Mouse (Mus musculus) forebrain, postnatal 0 days (tissue): ENCODE measurements around the gene Gm10666. TPM values are rescaled to one million over a fixed set of nuclear protein-coding genes. Genes with fewer than 3 reads are reported as not detected.
"Not testable (repeated sequence)": the region's sequence is repeated elsewhere in the genome, so short reads cannot be mapped to it uniquely, and the experiment has no call there.

ENCODE experiments used
- ATAC-seq: fragments of 200-750 bp; cut with Nextera tagmentation; 2 replicates; pipeline ENCODE4 v1.8.0; 2017; ENCODE audit warnings: mild to moderate bottlenecking, moderate library complexity
- DNase-seq: peaks from one replicate; pipeline ENCODE4 v3.0.0-alpha.2; 2015
- H3K27ac ChIP-seq: fragments of 300-500 bp; sonication (generic); 2 replicates; pipeline ENCODE4 v1.5.1; 2014; ENCODE audit warnings: low read depth, mild to moderate bottlenecking, antibody characterized with exemption, low read length, moderate library complexity, mixed read lengths
- H3K27me3 ChIP-seq: fragments of 300-500 bp; sonication (generic); 2 replicates; pipeline ENCODE4 v1.6.1; 2014; ENCODE audit warnings: mild to moderate bottlenecking, low read length, mixed read lengths; ENCODE audit not compliant: insufficient read depth
- H3K36me3 ChIP-seq: fragments of 300-500 bp; sonication (generic); 2 replicates; pipeline ENCODE4 v1.6.1; 2014; ENCODE audit warnings: mild to moderate bottlenecking, moderate library complexity; ENCODE audit not compliant: insufficient read depth
- H3K4me1 ChIP-seq: fragments of 300-500 bp; sonication (generic); 2 replicates; pipeline ENCODE4 v1.6.1; 2014; ENCODE audit warnings: antibody characterized with exemption; ENCODE audit not compliant: insufficient read depth
- H3K4me2 ChIP-seq: fragments of 300-500 bp; sonication (generic); 2 replicates; pipeline ENCODE4 v1.6.1; 2014; ENCODE audit warnings: low read depth, mild to moderate bottlenecking, moderate library complexity
- H3K4me3 ChIP-seq: fragments of 300-500 bp; sonication (generic); 2 replicates; pipeline ENCODE4 v1.5.1; 2014; ENCODE audit warnings: low read depth, low read length, mixed read lengths
- H3K9ac ChIP-seq: fragments of 300-500 bp; sonication (generic); 2 replicates; pipeline ENCODE4 v1.6.1; 2014; ENCODE audit warnings: mild to moderate bottlenecking
- H3K9me3 ChIP-seq: fragments of 300-500 bp; sonication (generic); 2 replicates; pipeline ENCODE4 v1.6.1; 2016; ENCODE audit warnings: low read length
- WGBS: fragments of 180-500 bp; shearing (Covaris S2); extraction: QIAGEN DNeasy Blood & Tissue Kit; methylation state at CpG from one replicate; pipeline ENCODE4 v1.1.7; 2014; 5-methylcytosine and 5-hydroxymethylcytosine counted together
- polyA plus RNA-seq: library from polyadenylated mRNA; unstranded; fragments of >200 nt; fragmentation: Nextera tagmentation; extraction: Ambion mirVana; gene quantifications from 2 replicates; pipeline ENCODE4 v1.2.1, GENCODE M21; 2015
- total RNA-seq: library from RNA; depleted of rRNA; stranded (reverse); fragments of >200 nt; gene quantifications from 2 replicates; pipeline ENCODE4 v1.2.3, GENCODE M21; 2014; rRNA removed

Gene Gm10666
- total RNA-seq: not detected in 2 replicates
- polyA plus RNA-seq: not detected in 2 replicates

GRCm38 (mm10) chr7:22134641-22135040 lies at the start of gene Gm10666:
Gene Gm10666, minus strand, starts transcription at chr7:22134741.
- DNase-seq, H3K9ac ChIP-seq, H3K9me3 ChIP-seq, H3K36me3 ChIP-seq, H3K27me3 ChIP-seq, H3K4me2 ChIP-seq, H3K4me1 ChIP-seq, ATAC-seq, H3K4me3 ChIP-seq, H3K27ac ChIP-seq: not testable (repeated sequence)
- no CpG with 5 or more reads among the region's 5 CpGs for WGBS

- not testable (repeated sequence) for H3K27me3 ChIP-seq, H3K4me2 ChIP-seq, ATAC-seq, H3K9ac ChIP-seq, H3K27ac ChIP-seq, H3K4me1 ChIP-seq, DNase-seq, H3K4me3 ChIP-seq, H3K36me3 ChIP-seq, H3K9me3 ChIP-seq
- WGBS: no CpG with 5 or more reads among the region's 3 CpGs
Measured at GRCm38 (mm10) chr7:22163935-22164334, 29.4 kb upstream of the Gm10666 start, which contains the start of gene Vmn1r142. Gene Vmn1r142, minus strand, starts transcription at chr7:22164035.

- H3K36me3 ChIP-seq, H3K4me2 ChIP-seq, H3K27ac ChIP-seq, H3K4me3 ChIP-seq, DNase-seq, ATAC-seq, H3K27me3 ChIP-seq, H3K4me1 ChIP-seq, H3K9me3 ChIP-seq, H3K9ac ChIP-seq: not testable (repeated sequence)
- WGBS: no CpG with 5 or more reads among the region's 2 CpGs
Measured at GRCm38 (mm10) chr7:22118145-22118544, 16.4 kb downstream of the Gm10666 start, which contains the start of gene Gm16451. Gene Gm16451, minus strand, starts transcription at chr7:22118245.

Other genes with a start within 250 kb of the Gm10666 start
- gene Gm5891, start 213.4 kb downstream of the Gm10666 start, total RNA-seq: not detected in 2 replicates
- not detected in 2 replicates for gene Gm5891, start 213.4 kb downstream of the Gm10666 start, polyA plus RNA-seq
- not detected in 2 replicates for gene Vmn1r137, start 140.2 kb downstream of the Gm10666 start, total RNA-seq
- gene Vmn1r137, start 140.2 kb downstream of the Gm10666 start, polyA plus RNA-seq: not detected in 2 replicates
- gene Vmn1r138, start 105.8 kb downstream of the Gm10666 start, total RNA-seq: not detected in 2 replicates
- not detected in 2 replicates for gene Vmn1r138, start 105.8 kb downstream of the Gm10666 start, polyA plus RNA-seq
- gene Gm6176, start 78.4 kb downstream of the Gm10666 start, total RNA-seq: not detected in 2 replicates
- gene Gm6176, start 78.4 kb downstream of the Gm10666 start, polyA plus RNA-seq: not detected in 2 replicates
- gene Vmn1r139, start 65.7 kb downstream of the Gm10666 start, total RNA-seq: not detected in 2 replicates
- gene Vmn1r139, start 65.7 kb downstream of the Gm10666 start, polyA plus RNA-seq: not detected in 2 replicates
- gene Gm16451, start 16.5 kb downstream of the Gm10666 start, total RNA-seq: not detected in 2 replicates
- gene Gm16451, start 16.5 kb downstream of the Gm10666 start, polyA plus RNA-seq: not detected in 2 replicates
- not detected in 2 replicates for gene Vmn1r142, start 29.3 kb upstream of the Gm10666 start, total RNA-seq
- gene Vmn1r142, start 29.3 kb upstream of the Gm10666 start, polyA plus RNA-seq: not detected in 2 replicates
- not detected in 2 replicates for gene Vmn1r143, start 54.6 kb upstream of the Gm10666 start, total RNA-seq
- gene Vmn1r143, start 54.6 kb upstream of the Gm10666 start, polyA plus RNA-seq: not detected in 2 replicates
- gene Gm8653, start 66.5 kb upstream of the Gm10666 start, total RNA-seq: not detected in 2 replicates
- not detected in 2 replicates for gene Gm8653, start 66.5 kb upstream of the Gm10666 start, polyA plus RNA-seq
- not detected in 2 replicates for gene Gm8453, start 94.7 kb upstream of the Gm10666 start, total RNA-seq
- gene Gm8453, start 94.7 kb upstream of the Gm10666 start, polyA plus RNA-seq: not detected in 2 replicates
- not detected in 2 replicates for gene Gm4187, start 195.0 kb upstream of the Gm10666 start, total RNA-seq
- not detected in 2 replicates for gene Gm4187, start 195.0 kb upstream of the Gm10666 start, polyA plus RNA-seq
- not detected in 2 replicates for gene Gm8660, start 236.3 kb upstream of the Gm10666 start, total RNA-seq
- not detected in 2 replicates for gene Gm8660, start 236.3 kb upstream of the Gm10666 start, polyA plus RNA-seq